Mouse (Mus musculus): Measurements from ENCODE around the gene Cdh10. TPM values are rescaled to one million over a fixed set of nuclear protein-coding genes. Genes with fewer than 3 reads are reported as not detected.

Cdh10 gene
- polyA plus RNA-seq, 1 experiment from 2014 or later, result 1.5 TPM

GRCm38 (mm10) chr15:18881467-18881866, 62.7 kb downstream of the Cdh10 start:
- H3K9me3 ChIP-seq, result no peaks in the 10 kb centered on the region
- H3K4me3 ChIP-seq (replicated peaks), result no peak overlapping the region
- H3K36me3 ChIP-seq, result no peaks in the 10 kb centered on the region
- H3K27me3 ChIP-seq (replicated peaks), result no peaks in the 10 kb centered on the region
- WGBS, result 71% methylated on average over 5 of the region's 5 CpGs
- H3K9ac ChIP-seq, result no peak overlapping the region
- H3K4me2 ChIP-seq, result no peak overlapping the region
- H3K4me1 ChIP-seq, result no peaks in the 10 kb centered on the region
- no peak for ATAC-seq (ENCODE audit: insufficient read depth, low FRiP score, low read depth)
- no peak overlapping the region for H3K27ac ChIP-seq

GRCm38 (mm10) chr15:18886673-18887072, 67.9 kb downstream of the Cdh10 start:
- H3K27me3 ChIP-seq (replicated peaks), result no peaks in the 10 kb centered on the region
- 75% methylated on average over 2 of the region's 2 CpGs for WGBS
- no peak overlapping the region for H3K4me2 ChIP-seq
- H3K9ac ChIP-seq, result no peak overlapping the region
- no peak overlapping the region for H3K27ac ChIP-seq
- H3K4me1 ChIP-seq, result no peaks in the 10 kb centered on the region
- no peaks in the 10 kb centered on the region for H3K36me3 ChIP-seq
- no peaks in the 10 kb centered on the region for H3K9me3 ChIP-seq
- no peak overlapping the region for H3K4me3 ChIP-seq (replicated peaks)
- ATAC-seq (ENCODE audit: insufficient read depth, low FRiP score, low read depth), result no peak

GRCm38 (mm10) chr15:18888912-18889311, 70.2 kb downstream of the Cdh10 start:
- no peaks in the 10 kb centered on the region for H3K4me1 ChIP-seq
- no peak overlapping the region for H3K27ac ChIP-seq
- H3K4me3 ChIP-seq (replicated peaks), result no peak overlapping the region
- no peaks in the 10 kb centered on the region for H3K36me3 ChIP-seq
- no peak for ATAC-seq (ENCODE audit: insufficient read depth, low FRiP score, low read depth)
- no peak overlapping the region for H3K9ac ChIP-seq
- H3K27me3 ChIP-seq (replicated peaks), result no peaks in the 10 kb centered on the region
- no peak overlapping the region for H3K4me2 ChIP-seq
- 44% methylated on average over 2 of the region's 2 CpGs for WGBS
- no peaks in the 10 kb centered on the region for H3K9me3 ChIP-seq

DNA sequence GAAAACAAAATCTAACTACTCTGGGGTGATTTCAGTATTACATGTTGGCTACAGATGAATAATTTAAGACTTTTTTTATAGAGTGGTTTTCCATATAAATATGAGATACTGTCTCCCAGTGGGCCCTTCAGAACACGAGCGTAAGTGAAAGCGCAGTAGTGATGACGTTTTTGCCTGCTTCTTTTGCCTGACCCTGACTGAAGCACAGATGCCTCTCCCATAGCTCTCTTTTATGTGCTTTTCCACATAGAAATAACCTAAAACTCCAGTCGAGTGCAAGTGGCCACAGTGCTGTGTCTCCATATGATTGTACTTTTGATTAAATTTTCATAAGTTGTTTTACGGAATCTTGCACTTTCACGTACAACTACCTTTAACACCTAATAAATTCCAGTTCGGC, 71.6 kb downstream of the Cdh10 start:
- no peak overlapping the region for H3K9ac ChIP-seq
- no peaks in the 10 kb centered on the region for H3K27me3 ChIP-seq (replicated peaks)
- no peak overlapping the region for H3K4me3 ChIP-seq (replicated peaks)
- H3K27ac ChIP-seq, result no peak overlapping the region
- no peak overlapping the region for H3K4me2 ChIP-seq
- ATAC-seq (ENCODE audit: insufficient read depth, low FRiP score, low read depth), result no peak
- H3K36me3 ChIP-seq, result no peaks in the 10 kb centered on the region
- H3K9me3 ChIP-seq, result no peaks in the 10 kb centered on the region
- 91% methylated on average over 8 of the region's 8 CpGs for WGBS
- H3K4me1 ChIP-seq, result no peaks in the 10 kb centered on the region

DNA sequence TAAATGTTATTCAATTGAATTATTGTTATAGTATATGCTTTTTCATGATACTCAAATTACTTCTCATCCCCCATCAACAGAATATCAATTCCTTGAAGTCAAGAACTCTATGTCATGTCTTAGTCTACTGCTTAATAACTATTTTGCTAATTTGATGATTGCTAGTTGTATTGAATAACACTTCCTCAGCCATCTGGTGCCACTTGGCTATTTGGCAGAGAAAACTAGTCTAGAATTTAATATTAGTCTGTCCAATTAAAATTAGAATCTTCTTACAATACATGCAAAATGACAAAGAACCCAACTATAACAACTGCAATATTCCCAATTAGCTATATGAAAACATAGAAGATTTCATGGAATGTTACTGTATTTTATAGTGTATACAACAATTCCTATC, 82.0 kb downstream of the Cdh10 start:
- H3K4me2 ChIP-seq, result no peak overlapping the region
- H3K9ac ChIP-seq, result no peak overlapping the region
- ATAC-seq (ENCODE audit: insufficient read depth, low FRiP score, low read depth), result no peak
- no peaks in the 10 kb centered on the region for H3K4me1 ChIP-seq
- no peaks in the 10 kb centered on the region for H3K27me3 ChIP-seq (replicated peaks)
- no peaks in the 10 kb centered on the region for H3K9me3 ChIP-seq
- no peaks in the 10 kb centered on the region for H3K36me3 ChIP-seq
- no peak overlapping the region for H3K27ac ChIP-seq
- no peak overlapping the region for H3K4me3 ChIP-seq (replicated peaks)

DNA sequence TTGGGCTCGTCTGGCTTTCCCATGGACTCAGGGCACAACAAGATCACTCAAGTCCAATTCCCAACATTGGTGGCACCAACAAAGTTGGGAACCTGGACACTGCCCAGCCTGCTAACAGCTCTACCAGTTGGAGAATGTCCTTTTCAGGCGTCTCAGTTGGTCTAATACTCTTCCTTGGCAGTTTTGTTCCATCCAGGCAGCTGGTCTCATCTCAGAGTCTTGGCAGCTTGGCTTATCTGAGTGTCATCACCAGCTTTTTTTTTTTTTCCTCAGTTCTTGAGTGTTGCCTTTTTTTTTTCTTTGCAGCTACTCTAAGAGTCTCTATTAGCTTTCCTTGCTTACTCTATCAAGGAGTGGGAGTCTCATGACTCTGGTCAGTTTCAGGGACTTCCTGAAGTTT, 85.4 kb downstream of the Cdh10 start:
- 72% methylated on average over 2 of the region's 2 CpGs for WGBS
- H3K9me3 ChIP-seq, result no peaks in the 10 kb centered on the region

DNA sequence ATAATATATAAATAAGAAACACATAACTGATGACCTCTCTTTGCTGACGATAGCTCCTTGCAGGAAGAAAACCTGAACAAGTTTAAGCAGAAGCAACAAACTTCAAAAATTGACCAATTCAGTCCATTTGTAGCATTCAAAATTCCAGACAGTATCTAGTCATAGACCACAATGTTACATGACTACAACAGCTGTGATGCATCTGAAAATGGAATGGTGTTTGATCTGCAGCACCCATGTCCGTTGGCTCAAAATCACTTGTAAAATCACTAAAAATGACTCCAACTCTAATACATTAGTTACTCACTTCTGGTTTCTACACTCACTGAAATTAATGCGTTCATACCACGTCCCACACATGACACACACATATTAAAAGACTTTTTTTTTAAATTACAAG, 91.9 kb downstream of the Cdh10 start:
- H3K4me2 ChIP-seq, result no peak overlapping the region
- ATAC-seq (ENCODE audit: insufficient read depth, low FRiP score, low read depth), result no peak
- H3K27me3 ChIP-seq (replicated peaks), result no peaks in the 10 kb centered on the region
- no peak overlapping the region for H3K27ac ChIP-seq
- H3K4me3 ChIP-seq (replicated peaks), result no peak overlapping the region
- no peak overlapping the region for H3K9ac ChIP-seq
- no peaks in the 10 kb centered on the region for H3K9me3 ChIP-seq
- no peaks in the 10 kb centered on the region for H3K36me3 ChIP-seq
- no peaks in the 10 kb centered on the region for H3K4me1 ChIP-seq
- WGBS, result 79% methylated on average over 4 of the region's 4 CpGs

More for the DNA sequence above, 85.4 kb downstream of the Cdh10 start:
- Histone ChIP-seq H3K27me3 (replicated peaks) (no peaks in the 10 kb centered on the region), H3K4me2 (no peak overlapping the region), H3K9ac (no peak overlapping the region), H3K27ac (no peak overlapping the region), H3K4me3 (replicated peaks) (no peak overlapping the region), H3K36me3 (no peaks in the 10 kb centered on the region), H3K4me1 (no peaks in the 10 kb centered on the region)
- ATAC-seq (ENCODE audit: insufficient read depth, low FRiP score, low read depth), result no peak

DNA sequence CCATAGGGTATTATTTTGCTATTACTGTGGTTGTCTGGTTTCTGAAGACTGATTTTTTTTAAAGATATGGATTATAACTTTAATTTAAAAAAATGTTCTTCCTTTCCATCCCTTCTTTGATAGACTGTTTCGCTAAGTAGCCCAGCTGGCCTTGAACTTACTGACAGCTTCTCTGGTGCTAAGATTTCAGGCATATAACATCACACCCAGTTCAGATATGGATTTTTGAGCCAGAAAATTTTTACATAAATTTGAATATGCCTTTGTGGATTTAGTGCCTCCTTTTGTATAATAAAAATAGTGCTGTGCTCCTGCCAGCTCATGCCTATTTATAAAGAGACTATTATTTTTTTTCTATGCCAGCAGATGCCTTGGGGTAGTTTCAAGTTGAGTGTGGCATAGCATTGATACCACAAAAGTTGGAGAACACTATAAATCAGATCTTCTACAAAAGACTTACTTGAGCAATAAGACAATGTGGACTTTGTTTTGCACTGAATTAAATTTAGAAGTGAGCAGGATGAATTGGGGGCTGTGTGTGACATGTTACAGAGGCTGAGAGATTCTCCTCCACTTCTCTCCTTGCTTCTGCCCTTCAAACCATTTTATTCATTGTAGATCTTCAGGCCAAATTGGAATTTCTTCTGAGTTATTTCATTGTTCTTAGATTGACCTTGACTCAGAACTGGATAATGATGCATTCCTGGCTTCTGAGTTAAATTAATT, 106.8 kb downstream of the Cdh10 start:
- WGBS, result 87% methylated on average over 1 of the region's 1 CpGs
- no peaks in the 10 kb centered on the region for H3K36me3 ChIP-seq

GRCm38 (mm10) chr15:18926964-18927363, 108.2 kb downstream of the Cdh10 start:
- Histone ChIP-seq H3K27me3 (replicated peaks) (no peaks in the 10 kb centered on the region), H3K4me3 (replicated peaks) (no peak overlapping the region), H3K36me3 (no peaks in the 10 kb centered on the region), H3K9me3 (no peaks in the 10 kb centered on the region), H3K4me2 (no peak overlapping the region), H3K27ac (no peak overlapping the region), H3K4me1 (no peaks in the 10 kb centered on the region), H3K9ac (no peak overlapping the region)
- ATAC-seq (ENCODE audit: insufficient read depth, low FRiP score, low read depth), result no peak
- 80% methylated on average over 2 of the region's 2 CpGs for WGBS

More for the DNA sequence above, 106.8 kb downstream of the Cdh10 start:
- Histone ChIP-seq H3K4me2 (no peak overlapping the region), H3K9ac (no peak overlapping the region), H3K9me3 (no peaks in the 10 kb centered on the region), H3K27me3 (replicated peaks) (no peaks in the 10 kb centered on the region), H3K4me1 (no peaks in the 10 kb centered on the region), H3K27ac (no peak overlapping the region), H3K4me3 (replicated peaks) (no peak overlapping the region)
- no peak for ATAC-seq (ENCODE audit: insufficient read depth, low FRiP score, low read depth)

GRCm38 (mm10) chr15:18952266-18952665, 133.5 kb downstream of the Cdh10 start:
- H3K4me1 ChIP-seq, result no peaks in the 10 kb centered on the region
- H3K27ac ChIP-seq, result no peak overlapping the region
- H3K9ac ChIP-seq, result no peak overlapping the region
- ATAC-seq (ENCODE audit: insufficient read depth, low FRiP score, low read depth), result no peak
- no peaks in the 10 kb centered on the region for H3K27me3 ChIP-seq (replicated peaks)
- no peak overlapping the region for H3K4me3 ChIP-seq (replicated peaks)
- no peaks in the 10 kb centered on the region for H3K36me3 ChIP-seq
- H3K9me3 ChIP-seq, result no peaks in the 10 kb centered on the region
- H3K4me2 ChIP-seq, result no peak overlapping the region
- WGBS, result 83% methylated on average over 3 of the region's 3 CpGs

GRCm38 (mm10) chr15:18975041-18975440, 156.3 kb downstream of the Cdh10 start:
- H3K36me3 ChIP-seq, result no peaks in the 10 kb centered on the region
- H3K4me3 ChIP-seq (replicated peaks), result no peak overlapping the region
- no peak for ATAC-seq (ENCODE audit: insufficient read depth, low FRiP score, low read depth)
- no peaks in the 10 kb centered on the region for H3K4me1 ChIP-seq
- no peak overlapping the region for H3K9ac ChIP-seq
- H3K4me2 ChIP-seq, result no peak overlapping the region
- H3K27ac ChIP-seq, result no peak overlapping the region
- 49% methylated on average over 5 of the region's 5 CpGs for WGBS
- H3K27me3 ChIP-seq (replicated peaks), result no peaks in the 10 kb centered on the region
- H3K9me3 ChIP-seq, result no peaks in the 10 kb centered on the region

GRCm38 (mm10) chr15:18984891-18985290, 166.1 kb downstream of the Cdh10 start:
- 81% methylated on average over 3 of the region's 3 CpGs for whole genome bisulfite sequencing

DNA sequence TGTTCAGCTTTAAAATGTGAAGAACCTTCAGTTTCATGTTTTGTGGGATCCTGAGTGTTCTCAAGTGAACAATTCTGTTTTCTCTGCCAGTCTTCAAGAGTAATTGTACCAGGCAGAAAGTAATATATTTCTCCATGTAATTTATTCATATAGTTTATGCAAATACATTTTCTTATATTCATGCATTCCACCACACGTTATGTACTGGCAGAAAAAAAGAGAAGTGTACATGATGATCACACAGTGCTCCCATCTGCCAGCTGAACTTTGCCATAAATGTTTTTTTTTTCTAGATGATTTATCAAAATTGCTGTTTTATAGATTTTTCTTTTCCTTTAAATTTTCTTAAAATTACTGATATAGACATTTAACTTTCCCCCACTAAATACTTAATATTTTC, 168.9 kb downstream of the Cdh10 start:
- H3K9me3 ChIP-seq, result no peaks in the 10 kb centered on the region
- 77% methylated on average over 1 of the region's 1 CpGs for WGBS
- no peak overlapping the region for H3K4me3 ChIP-seq (replicated peaks)

More at GRCm38 (mm10) chr15:18984891-18985290, 166.1 kb downstream of the Cdh10 start:
- H3K4me1 ChIP-seq, result no peaks in the 10 kb centered on the region
- no peak overlapping the region for H3K9ac ChIP-seq
- H3K4me2 ChIP-seq, result no peak overlapping the region
- no peak for ATAC-seq (ENCODE audit: insufficient read depth, low FRiP score, low read depth)
- H3K27me3 ChIP-seq (replicated peaks), result no peaks in the 10 kb centered on the region
- H3K9me3 ChIP-seq, result no peaks in the 10 kb centered on the region
- no peak overlapping the region for H3K4me3 ChIP-seq (replicated peaks)
- no peak overlapping the region for H3K27ac ChIP-seq
- no peaks in the 10 kb centered on the region for H3K36me3 ChIP-seq

More for the DNA sequence above, 168.9 kb downstream of the Cdh10 start:
- no peak overlapping the region for H3K9ac ChIP-seq
- no peak overlapping the region for H3K4me2 ChIP-seq
- no peak overlapping the region for H3K27ac ChIP-seq
- no peak for ATAC-seq (ENCODE audit: insufficient read depth, low FRiP score, low read depth)
- no peaks in the 10 kb centered on the region for H3K27me3 ChIP-seq (replicated peaks)
- no peaks in the 10 kb centered on the region for H3K4me1 ChIP-seq
- H3K36me3 ChIP-seq, result no peaks in the 10 kb centered on the region
